Mouse (Mus musculus): ENCODE results near the gene Nexn. TPM values are rescaled to one million over a fixed set of nuclear protein-coding genes. Genes with fewer than 3 reads are reported as not detected.

The Nexn gene
- polyA plus RNA-seq, 1 experiment from 2014 or later, result 37.5 TPM

GRCm38 (mm10) chr3:152294400-152294799 is 28.2 kb upstream of the Nexn start:
- Histone ChIP-seq H3K4me1 (0 out of 2 replicates have a peak, but pooled peaks cover 7% of the 10 kb centered on the region), H3K4me2 (no peak overlapping the region), H3K4me3 (replicated peaks) (no peak overlapping the region), H3K36me3 (no peaks in the 10 kb centered on the region), H3K27ac (no peak overlapping the region), H3K27me3 (replicated peaks) (no peaks in the 10 kb centered on the region), H3K9ac (no peak overlapping the region), H3K9me3 (no peaks in the 10 kb centered on the region)
- WGBS, result 56% methylated on average over 3 of the region's 3 CpGs
- ATAC-seq (ENCODE audit: insufficient read depth, low FRiP score, low read depth), result no peak

- no peaks in the 10 kb centered on the region for H3K9me3 ChIP-seq
- H3K27me3 ChIP-seq (replicated peaks), result no peaks in the 10 kb centered on the region
- H3K27ac ChIP-seq, result no peak overlapping the region
- ATAC-seq (ENCODE audit: insufficient read depth, low FRiP score, low read depth), result no peak
- H3K4me2 ChIP-seq, result no peak overlapping the region
- no peak overlapping the region for H3K9ac ChIP-seq
- H3K4me3 ChIP-seq (replicated peaks), result no peak overlapping the region
- 63% methylated on average over 13 of the region's 13 CpGs for WGBS
- no peaks in the 10 kb centered on the region for H3K36me3 ChIP-seq
- H3K4me1 ChIP-seq, result 0 out of 2 replicates have a peak, but pooled peaks cover 7% of the 10 kb centered on the region
These were observed 27.5 kb upstream of the Nexn start for GRCm38 (mm10) chr3:152293530-152294181.

GRCm38 (mm10) chr3:152291895-152292294 is 25.7 kb upstream of the Nexn start:
- Histone ChIP-seq H3K9ac (no peak overlapping the region), H3K4me3 (replicated peaks) (no peak overlapping the region), H3K36me3 (no peaks in the 10 kb centered on the region), H3K4me1 (0 out of 2 replicates have a peak, but pooled peaks cover 7% of the 10 kb centered on the region), H3K4me2 (no peak overlapping the region), H3K9me3 (no peaks in the 10 kb centered on the region), H3K27me3 (replicated peaks) (no peaks in the 10 kb centered on the region), H3K27ac (no peak overlapping the region)
- ATAC-seq (ENCODE audit: insufficient read depth, low FRiP score, low read depth), result no peak
- 80% methylated on average over 6 of the region's 6 CpGs for WGBS

- Histone ChIP-seq H3K4me3 (replicated peaks) (no peak overlapping the region), H3K27ac (no peak overlapping the region), H3K4me2 (no peak overlapping the region), H3K9me3 (no peaks in the 10 kb centered on the region), H3K4me1 (0 out of 2 replicates have a peak, but pooled peaks cover 7% of the 10 kb centered on the region), H3K36me3 (no peaks in the 10 kb centered on the region), H3K27me3 (replicated peaks) (no peaks in the 10 kb centered on the region), H3K9ac (no peak overlapping the region)
- no peak for ATAC-seq (ENCODE audit: insufficient read depth, low FRiP score, low read depth)
- 88% methylated on average over 17 of the region's 17 CpGs for whole genome bisulfite sequencing
These were observed 24.1 kb upstream of the Nexn start for GRCm38 (mm10) chr3:152290175-152290798.

- 90% methylated on average over 4 of the region's 4 CpGs for WGBS
- H3K27ac ChIP-seq, result no peak overlapping the region
- no peak overlapping the region for H3K4me3 ChIP-seq (replicated peaks)
- ATAC-seq (ENCODE audit: insufficient read depth, low FRiP score, low read depth), result no peak
- no peak overlapping the region for H3K4me2 ChIP-seq
- H3K9me3 ChIP-seq, result no peaks in the 10 kb centered on the region
- no peaks in the 10 kb centered on the region for H3K4me1 ChIP-seq
- H3K36me3 ChIP-seq, result 0 out of 2 replicates have a peak, but pooled peaks cover 4% of the 10 kb centered on the region
- H3K9ac ChIP-seq, result no peak overlapping the region
- no peaks in the 10 kb centered on the region for H3K27me3 ChIP-seq (replicated peaks)
These were observed 22.6 kb upstream of the Nexn start for GRCm38 (mm10) chr3:152288740-152289139.

- no peak for ATAC-seq (ENCODE audit: insufficient read depth, low FRiP score, low read depth)
- no peak overlapping the region for H3K9ac ChIP-seq
- H3K36me3 ChIP-seq, result 0 out of 2 replicates have a peak, but pooled peaks cover 4% of the 10 kb centered on the region
- 85% methylated on average over 5 of the region's 5 CpGs for WGBS
- no peak overlapping the region for H3K27ac ChIP-seq
- H3K9me3 ChIP-seq, result no peaks in the 10 kb centered on the region
- no peak overlapping the region for H3K4me2 ChIP-seq
- H3K4me3 ChIP-seq (replicated peaks), result no peak overlapping the region
- H3K27me3 ChIP-seq (replicated peaks), result no peaks in the 10 kb centered on the region
- H3K4me1 ChIP-seq, result no peaks in the 10 kb centered on the region
These were observed 22.1 kb upstream of the Nexn start for GRCm38 (mm10) chr3:152288276-152288675.

GRCm38 (mm10) chr3:152287810-152288209 is 21.7 kb upstream of the Nexn start:
- no peaks in the 10 kb centered on the region for H3K9me3 ChIP-seq
- no peak overlapping the region for H3K9ac ChIP-seq
- H3K27ac ChIP-seq, result no peak overlapping the region
- H3K4me3 ChIP-seq (replicated peaks), result no peak overlapping the region
- H3K36me3 ChIP-seq, result 0 out of 2 replicates have a peak, but pooled peaks cover 4% of the 10 kb centered on the region
- ATAC-seq (ENCODE audit: insufficient read depth, low FRiP score, low read depth), result no peak
- no peaks in the 10 kb centered on the region for H3K27me3 ChIP-seq (replicated peaks)
- H3K4me1 ChIP-seq, result no peaks in the 10 kb centered on the region
- WGBS, result 88% methylated on average over 9 of the region's 9 CpGs
- H3K4me2 ChIP-seq, result no peak overlapping the region

GRCm38 (mm10) chr3:152284759-152285158 is 18.6 kb upstream of the Nexn start:
- 95% methylated on average over 5 of the region's 5 CpGs for WGBS
- Histone ChIP-seq H3K27me3 (replicated peaks) (no peaks in the 10 kb centered on the region), H3K4me2 (no peak overlapping the region), H3K4me3 (replicated peaks) (no peak overlapping the region), H3K36me3 (0 out of 2 replicates have a peak, but pooled peaks cover 4% of the 10 kb centered on the region), H3K4me1 (no peaks in the 10 kb centered on the region), H3K9ac (no peak overlapping the region), H3K27ac (no peak overlapping the region), H3K9me3 (no peaks in the 10 kb centered on the region)
- ATAC-seq (ENCODE audit: insufficient read depth, low FRiP score, low read depth), result no peak

GRCm38 (mm10) chr3:152284306-152284705 is 18.2 kb upstream of the Nexn start:
- no peak for ATAC-seq (ENCODE audit: insufficient read depth, low FRiP score, low read depth)
- H3K4me1 ChIP-seq, result no peaks in the 10 kb centered on the region
- H3K36me3 ChIP-seq, result 0 out of 2 replicates have a peak, but pooled peaks cover 4% of the 10 kb centered on the region
- H3K4me2 ChIP-seq, result no peak overlapping the region
- H3K27ac ChIP-seq, result no peak overlapping the region
- no peak overlapping the region for H3K9ac ChIP-seq
- WGBS, result 91% methylated on average over 1 of the region's 1 CpGs
- no peaks in the 10 kb centered on the region for H3K9me3 ChIP-seq
- no peak overlapping the region for H3K4me3 ChIP-seq (replicated peaks)
- no peaks in the 10 kb centered on the region for H3K27me3 ChIP-seq (replicated peaks)

GRCm38 (mm10) chr3:152282126-152282525 is 16.0 kb upstream of the Nexn start:
- Histone ChIP-seq H3K9ac (no peak overlapping the region), H3K27me3 (replicated peaks) (no peaks in the 10 kb centered on the region), H3K36me3 (0 out of 2 replicates have a peak, but pooled peaks cover 4% of the 10 kb centered on the region), H3K4me3 (replicated peaks) (no peak overlapping the region), H3K27ac (no peak overlapping the region), H3K4me1 (no peaks in the 10 kb centered on the region), H3K9me3 (no peaks in the 10 kb centered on the region), H3K4me2 (no peak overlapping the region)
- WGBS, result 22% methylated on average over 3 of the region's 3 CpGs
- ATAC-seq (ENCODE audit: insufficient read depth, low FRiP score, low read depth), result no peak

- no peaks in the 10 kb centered on the region for H3K27me3 ChIP-seq (replicated peaks)
- H3K4me3 ChIP-seq (replicated peaks), result no peak overlapping the region
- H3K4me2 ChIP-seq, result no peak overlapping the region
- H3K27ac ChIP-seq, result no peak overlapping the region
- ATAC-seq (ENCODE audit: insufficient read depth, low FRiP score, low read depth), result no peak
- H3K36me3 ChIP-seq, result 0 out of 2 replicates have a peak, but pooled peaks cover 8% of the 10 kb centered on the region
- no peaks in the 10 kb centered on the region for H3K4me1 ChIP-seq
- no peaks in the 10 kb centered on the region for H3K9me3 ChIP-seq
- 39% methylated on average over 2 of the region's 2 CpGs for WGBS
- H3K9ac ChIP-seq, result no peak overlapping the region
These were observed 12.3 kb upstream of the Nexn start for GRCm38 (mm10) chr3:152278431-152278830.

GRCm38 (mm10) chr3:152277912-152278311 is 11.8 kb upstream of the Nexn start:
- Histone ChIP-seq H3K36me3 (0 out of 2 replicates have a peak, but pooled peaks cover 9% of the 10 kb centered on the region), H3K4me2 (no peak overlapping the region), H3K27ac (no peak overlapping the region), H3K4me3 (replicated peaks) (no peak overlapping the region), H3K9ac (no peak overlapping the region), H3K4me1 (no peaks in the 10 kb centered on the region), H3K9me3 (no peaks in the 10 kb centered on the region), H3K27me3 (replicated peaks) (no peaks in the 10 kb centered on the region)
- WGBS, result 83% methylated on average over 2 of the region's 2 CpGs
- ATAC-seq (ENCODE audit: insufficient read depth, low FRiP score, low read depth), result no peak

Data from stomach, embryonic 15.5 days (tissue).